Mouse (Mus musculus): ENCODE measurements around the gene Mapk8ip3.
"Not testable (repeated sequence)": the region's sequence is repeated elsewhere in the genome, so short reads cannot be mapped to it uniquely, and the experiment has no call there.

The Mapk8ip3 gene

GRCm38 (mm10) chr17:24936259-24937237 lies at the start of gene Mapk8ip3:
TSS of gene Mapk8ip3 (minus strand) at chr17:24936977.
- DNase-seq (ENCODE audit: low read depth, low spot score), result peak; percentile 90

GRCm38 (mm10) chr17:24960852-24961715 lies 24.3 kb upstream of the Mapk8ip3 start:
- DNase-seq (ENCODE audit: low read depth, low spot score), result no peak

- DNase-seq (ENCODE audit: low read depth, low spot score), result peak; percentile 94
These were observed 23.5 kb upstream of the Mapk8ip3 start, which contains the start of gene Jpt2 for GRCm38 (mm10) chr17:24960135-24960851. TSS of gene Jpt2 (minus strand) at chr17:24960689.

GRCm38 (mm10) chr17:24959371-24959770 lies 22.6 kb upstream of the Mapk8ip3 start:
- DNase-seq (ENCODE audit: low read depth, low spot score), result no peak

- no peak for DNase-seq (ENCODE audit: low read depth, low spot score)
These were observed 16.5 kb upstream of the Mapk8ip3 start for GRCm38 (mm10) chr17:24953291-24953690.

- peak; percentile 56 for DNase-seq (ENCODE audit: low read depth, low spot score)
These were observed 13.9 kb upstream of the Mapk8ip3 start for GRCm38 (mm10) chr17:24950671-24951070.

- no peak for DNase-seq (ENCODE audit: low read depth, low spot score)
These were observed 11.4 kb upstream of the Mapk8ip3 start for GRCm38 (mm10) chr17:24948204-24948603.

- not testable (repeated sequence) for DNase-seq (ENCODE audit: low read depth, low spot score)
These were observed 6.8 kb upstream of the Mapk8ip3 start for GRCm38 (mm10) chr17:24943589-24943988.

- no peak for DNase-seq (ENCODE audit: low read depth, low spot score)
These were observed 6.3 kb upstream of the Mapk8ip3 start for GRCm38 (mm10) chr17:24943036-24943435.

- DNase-seq (ENCODE audit: low read depth, low spot score), result not testable (repeated sequence)
These were observed 5.7 kb upstream of the Mapk8ip3 start for GRCm38 (mm10) chr17:24942453-24942852.

GRCm38 (mm10) chr17:24937266-24937665 lies 489 bp upstream of the Mapk8ip3 start:
- no peak for DNase-seq (ENCODE audit: low read depth, low spot score)

GRCm38 (mm10) chr17:24935666-24936065 lies 1.1 kb downstream of the Mapk8ip3 start:
- DNase-seq (ENCODE audit: low read depth, low spot score), result no peak

- no peak for DNase-seq (ENCODE audit: low read depth, low spot score)
These were observed 1.9 kb downstream of the Mapk8ip3 start for GRCm38 (mm10) chr17:24934926-24935325.

- DNase-seq (ENCODE audit: low read depth, low spot score), result no peak
These were observed 3.6 kb downstream of the Mapk8ip3 start for GRCm38 (mm10) chr17:24933163-24933562.

GRCm38 (mm10) chr17:24932431-24932830 lies 4.3 kb downstream of the Mapk8ip3 start:
- no peak for DNase-seq (ENCODE audit: low read depth, low spot score)

GRCm38 (mm10) chr17:24929506-24929905 lies 7.3 kb downstream of the Mapk8ip3 start:
- no peak for DNase-seq (ENCODE audit: low read depth, low spot score)

GRCm38 (mm10) chr17:24923246-24923645 lies 13.5 kb downstream of the Mapk8ip3 start:
- DNase-seq (ENCODE audit: low read depth, low spot score), result no peak

GRCm38 (mm10) chr17:24913984-24914383 lies 22.8 kb downstream of the Mapk8ip3 start:
- no peak for DNase-seq (ENCODE audit: low read depth, low spot score)

GRCm38 (mm10) chr17:24907591-24907990 lies 29.2 kb downstream of the Mapk8ip3 start:
- no peak for DNase-seq (ENCODE audit: low read depth, low spot score)

- no peak for DNase-seq (ENCODE audit: low read depth, low spot score)
These were observed 33.0 kb downstream of the Mapk8ip3 start for GRCm38 (mm10) chr17:24903767-24904166.

All from c-Kit-negative CD71-positive TER-119-positive erythroid progenitor cells, embryonic 14.5 days (primary cell).